Mouse (Mus musculus) heart, postnatal 4 days (tissue): ENCODE measurements around the gene Zfp68. TPM values are rescaled to one million over a fixed set of nuclear protein-coding genes. Genes with fewer than 3 reads are reported as not detected.
"Not testable (repeated sequence)": the region's sequence is repeated elsewhere in the genome, so short reads cannot be mapped to it uniquely, and the experiment has no call there.

ENCODE experiments used
- DNase-seq: peaks from one replicate; pipeline ENCODE4 v3.0.0; 2021
- microRNA-seq, 2 experiments: library from miRNA; unstranded; fragments of <30 nt; microRNA quantifications; one replicate each; pipeline ENCODE4 v1.2.0; 2021 to 2022
- total RNA-seq, 2 experiments: library from RNA; stranded (reverse); gene quantifications; 2 replicates each; pipeline ENCODE4 v1.2.3; 2021

Zfp68 gene
- 10 to 100 TPM; 29.8 to 31.3 TPM for total RNA-seq

DNA sequence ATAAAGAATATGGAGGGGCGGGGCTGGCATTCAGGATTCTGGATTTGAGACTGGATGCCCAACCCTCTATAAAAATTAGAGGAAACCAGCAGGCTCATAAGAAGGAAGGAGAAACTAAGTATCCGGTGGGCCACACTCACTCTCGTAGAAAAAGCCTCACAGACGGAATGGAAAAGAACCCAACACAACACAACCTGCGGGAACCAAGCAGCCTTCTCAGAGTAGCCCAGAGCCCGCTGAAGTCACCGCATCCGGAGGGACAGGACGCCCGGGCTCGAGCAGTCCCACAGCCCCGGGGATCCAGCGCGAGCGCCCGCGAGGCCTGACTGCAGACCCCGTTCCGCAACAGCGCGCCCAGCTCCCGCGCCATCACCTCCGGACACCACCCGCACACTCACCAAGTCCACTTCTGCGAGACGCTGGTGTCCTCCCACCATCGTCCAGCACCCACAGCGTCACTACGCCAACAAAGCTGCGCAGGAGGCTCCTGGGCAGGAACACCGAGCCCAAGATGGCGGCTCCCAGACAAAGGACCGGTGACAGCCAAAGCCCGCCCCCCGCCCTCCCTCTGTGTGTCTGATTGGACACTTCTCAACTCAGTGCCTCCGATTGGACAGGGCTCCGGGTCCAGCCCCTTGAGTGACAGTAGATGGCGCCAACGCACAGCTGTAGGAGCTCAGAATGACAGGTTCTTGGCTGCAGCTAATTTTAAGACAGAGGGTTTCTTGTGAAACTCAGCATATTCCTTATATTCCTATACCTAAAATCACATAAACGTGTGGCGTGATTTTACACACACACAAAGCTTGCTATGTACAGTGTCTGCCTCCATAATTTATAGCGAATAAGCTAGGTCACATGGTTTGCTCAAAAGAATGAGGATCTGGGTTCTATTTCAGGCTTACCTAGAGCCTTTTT is at the start of gene Zfp68:
Gene Zfp68, minus strand, starts transcription at position 551 of the 918 bp plus-strand sequence.
- DNase-seq: peak; percentile 95

DNA sequence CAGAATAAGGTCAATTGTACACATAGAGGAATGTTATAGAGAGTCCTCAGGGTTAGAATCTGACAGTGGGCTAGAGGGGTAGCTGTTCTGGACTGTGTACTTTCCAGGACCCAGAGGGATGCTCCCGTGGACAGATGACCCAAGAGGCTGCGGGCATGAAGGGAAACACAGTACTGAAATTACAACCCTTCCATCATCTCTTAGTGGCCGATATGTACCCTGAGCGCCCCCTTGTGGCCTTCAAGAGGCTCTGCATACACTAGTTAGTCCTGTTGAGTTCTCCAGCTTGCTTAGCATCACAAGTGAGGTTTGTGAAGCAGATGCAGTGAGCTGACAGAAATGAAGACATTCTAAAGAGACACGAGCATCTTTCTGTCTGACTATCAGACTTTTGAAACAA is 39.4 kb upstream of the Zfp68 start:
- DNase-seq: peak; percentile 43

DNA sequence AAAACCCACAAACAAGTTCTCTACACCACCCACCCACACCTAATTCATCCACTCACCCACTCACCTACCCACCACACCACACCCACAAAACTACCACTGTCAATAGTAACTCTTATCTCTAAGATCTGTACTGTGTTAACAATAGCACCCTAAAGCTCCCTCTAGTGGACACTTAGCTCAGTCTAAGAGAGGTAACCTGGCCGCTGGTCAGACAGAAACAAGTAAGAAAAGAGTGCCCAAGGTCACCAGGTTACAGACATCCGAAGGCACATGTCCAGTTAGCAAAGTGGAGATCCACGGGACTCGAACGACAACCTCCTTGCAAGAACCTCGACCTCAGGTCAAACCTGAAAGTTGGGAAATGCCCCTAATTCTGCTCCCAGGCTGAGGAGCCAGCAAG is 38.3 kb upstream of the Zfp68 start:
- DNase-seq: peak; percentile 14

DNA sequence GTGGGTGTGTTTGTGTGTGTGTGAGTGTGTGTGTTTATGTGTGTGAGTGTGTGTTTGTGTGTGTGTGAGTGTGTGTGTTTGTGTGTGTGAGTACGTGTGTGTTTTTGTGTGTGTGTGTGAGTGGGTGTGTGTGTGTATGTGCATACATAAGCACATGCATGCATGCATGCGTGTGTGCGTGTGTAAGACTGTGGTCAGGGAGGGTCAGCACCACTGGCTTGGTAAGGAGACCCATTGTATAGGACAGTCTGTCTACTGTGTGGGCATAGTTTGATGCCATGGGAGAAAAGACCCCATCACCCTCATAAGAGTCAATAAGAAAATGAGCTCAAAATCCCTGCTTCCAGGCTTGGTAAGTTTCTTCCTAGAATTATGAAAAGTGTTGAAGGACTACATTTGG is 37.8 kb upstream of the Zfp68 start:
- no peak for DNase-seq

DNA sequence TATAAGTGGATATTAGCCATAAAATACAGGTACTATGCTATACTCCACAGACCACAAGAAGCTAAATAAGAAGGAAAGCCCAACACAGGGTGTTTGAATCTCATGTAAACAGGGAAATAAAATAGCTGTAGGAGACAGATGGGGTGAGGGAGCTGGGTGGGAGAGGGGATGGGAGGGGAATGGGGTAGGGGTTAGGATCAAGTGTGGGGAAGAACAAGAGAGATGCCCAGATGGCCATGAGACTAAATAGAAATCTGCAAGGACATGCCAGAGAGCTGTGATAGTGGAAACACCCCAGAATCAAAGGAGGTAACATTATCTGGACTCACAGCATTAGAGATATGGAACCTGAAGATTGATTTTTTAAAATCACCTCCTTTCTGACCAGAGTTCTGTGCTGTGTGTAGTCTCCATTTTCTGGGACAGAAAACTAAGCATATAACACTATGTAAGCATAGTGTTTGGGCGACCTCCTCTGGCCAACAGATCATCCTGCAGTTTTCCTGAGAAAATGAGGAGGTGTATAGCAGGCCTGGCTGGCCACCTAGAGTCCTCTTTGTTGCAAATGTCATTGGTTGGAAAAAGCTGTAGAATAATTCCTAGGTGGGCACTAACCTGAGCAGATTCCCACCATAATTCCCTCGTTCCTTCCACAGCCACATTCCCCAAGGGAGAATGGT is 37.1 kb upstream of the Zfp68 start:
- DNase-seq: peak; percentile 59

DNA sequence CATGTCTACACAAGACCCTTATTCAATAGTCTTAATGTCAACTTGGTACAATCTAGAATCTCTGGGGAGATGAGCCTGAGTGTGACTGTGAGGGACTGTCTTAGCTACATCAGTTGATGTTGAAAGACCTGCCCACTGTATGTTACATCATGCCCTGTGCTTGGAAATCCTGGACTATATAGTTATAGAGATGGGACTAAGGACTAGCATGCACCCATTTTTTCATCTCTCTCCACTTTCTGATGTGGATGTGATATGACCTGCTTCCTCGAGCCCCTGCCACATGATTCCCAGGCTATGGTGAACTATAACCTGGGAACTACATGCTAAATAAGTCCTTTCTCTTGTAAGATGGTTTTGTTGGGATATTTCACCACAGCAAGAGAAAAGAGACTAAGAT is 33.4 kb upstream of the Zfp68 start:
- DNase-seq: no peak

DNA sequence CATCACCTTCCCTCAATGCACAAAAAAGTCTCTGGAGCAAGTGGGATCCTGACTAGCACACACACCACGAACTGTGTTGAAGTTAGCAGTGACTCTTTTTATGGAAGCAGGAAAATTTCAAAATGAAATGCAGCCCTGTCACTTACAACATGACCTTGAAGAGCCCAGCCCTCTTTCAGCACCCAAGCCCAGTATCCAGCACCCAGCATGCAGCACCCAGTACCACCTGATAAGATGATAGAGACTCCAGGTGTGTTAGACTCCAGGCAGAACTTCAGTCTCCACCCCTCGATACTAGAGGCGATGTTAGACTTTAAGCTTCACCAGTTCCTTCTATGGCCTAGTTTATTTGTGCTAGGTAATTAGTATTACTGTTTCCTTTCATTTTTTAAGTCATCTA is 22.2 kb upstream of the Zfp68 start:
- no peak for DNase-seq

DNA sequence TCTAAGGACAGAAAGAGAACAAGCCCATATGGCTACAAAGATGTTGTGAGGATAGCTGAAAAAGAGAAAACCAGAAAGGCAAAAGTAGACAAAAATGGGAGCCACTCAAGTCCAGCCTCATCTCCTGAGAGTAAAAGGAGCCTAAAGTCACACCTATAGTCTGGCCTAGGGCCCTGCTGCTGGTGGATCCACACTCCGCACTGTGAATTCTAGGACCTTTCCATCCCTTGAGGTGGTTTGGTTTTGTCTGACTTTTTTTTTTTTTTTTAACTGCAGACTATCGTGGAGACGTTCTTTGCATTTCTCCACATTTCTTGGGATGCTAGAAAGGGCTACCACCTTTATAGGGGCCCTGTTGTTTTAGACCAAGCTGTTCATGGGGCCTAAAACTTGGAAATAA is 21.5 kb upstream of the Zfp68 start:
- DNase-seq: no peak

DNA sequence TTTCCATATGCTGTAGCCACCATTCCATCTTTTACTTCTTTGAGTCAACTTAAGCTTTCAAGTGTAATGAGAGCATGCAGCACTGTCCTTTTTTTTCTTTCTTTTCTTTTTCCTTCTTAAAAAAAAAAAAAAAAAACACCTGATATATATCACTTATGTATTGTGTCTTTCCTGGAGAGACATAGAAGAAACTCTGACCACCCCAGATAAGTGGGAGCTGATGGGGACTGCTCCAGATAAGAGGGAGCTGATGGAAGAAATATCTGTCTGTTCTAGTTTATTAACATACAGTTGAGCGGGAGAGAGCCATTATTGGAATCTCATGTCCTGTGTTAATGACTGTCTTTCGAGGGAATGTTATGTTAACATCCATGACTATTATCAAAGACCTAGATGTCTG is 16.9 kb upstream of the Zfp68 start:
- no peak for DNase-seq

DNA sequence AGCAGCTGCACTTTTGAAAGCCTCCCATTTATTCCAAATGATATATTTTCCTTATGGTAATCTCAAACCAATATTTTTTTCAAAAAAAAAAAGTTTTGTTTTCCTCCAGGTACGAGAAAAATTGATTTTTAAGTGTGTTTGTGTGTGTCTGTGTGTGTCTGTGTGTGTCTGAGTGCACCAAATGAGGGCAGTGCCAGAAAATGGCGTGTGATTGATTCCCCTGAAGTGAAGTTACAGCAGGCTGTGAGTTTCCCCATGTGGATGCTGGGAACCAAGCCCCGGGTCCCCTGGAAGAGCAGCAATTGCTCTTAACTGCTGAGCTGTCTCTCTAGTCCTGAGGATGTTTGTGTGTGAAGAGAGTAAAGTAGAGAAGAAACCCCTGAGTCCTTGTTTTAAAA is 3.9 kb upstream of the Zfp68 start:
- DNase-seq: no peak

DNA sequence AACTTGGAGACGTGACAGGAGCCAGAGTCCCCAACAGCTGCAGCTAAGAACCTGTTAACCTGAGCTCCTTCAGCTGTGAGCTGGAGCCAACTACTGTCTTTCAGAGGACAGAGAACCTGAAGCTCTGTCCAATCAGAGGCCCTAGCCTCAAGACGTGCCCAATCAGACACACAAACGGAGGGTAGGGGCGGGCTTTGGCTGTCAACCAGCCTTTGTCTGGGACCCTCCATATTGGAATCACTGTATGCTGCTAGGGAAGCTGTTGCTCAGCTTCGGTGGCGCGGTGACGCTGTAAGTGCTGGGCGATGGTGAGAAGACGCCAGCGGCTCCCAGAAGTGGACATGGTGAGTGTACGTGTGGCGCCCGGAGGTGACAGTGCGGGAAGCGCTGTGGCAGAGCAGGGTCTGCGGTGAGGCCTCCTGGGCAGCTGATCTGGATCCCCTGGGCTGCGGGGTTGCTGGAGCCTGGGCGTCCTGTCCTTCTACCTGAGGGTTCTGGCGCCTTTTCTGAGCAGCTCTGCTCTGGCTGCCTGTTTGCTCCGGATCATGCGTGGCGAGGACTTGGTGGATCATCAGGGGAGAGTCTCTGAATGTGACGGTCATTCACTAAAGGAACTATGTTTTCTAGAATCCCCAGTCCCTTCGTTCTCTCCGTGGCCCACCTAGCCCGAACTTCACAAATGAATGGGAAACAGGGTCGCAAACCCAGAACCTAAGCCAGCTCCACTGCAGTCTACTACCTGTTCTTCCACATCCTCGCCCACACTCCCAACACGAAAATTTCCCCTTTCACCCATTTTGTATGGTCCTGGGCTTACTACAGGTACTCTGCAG is 3.3 kb upstream of the Zfp68 start, which contains the start of gene A430033K04Rik:
Gene A430033K04Rik, plus strand, starts transcription at position 215 of the 833 bp plus-strand sequence.
- DNase-seq: peak; percentile 96

DNA sequence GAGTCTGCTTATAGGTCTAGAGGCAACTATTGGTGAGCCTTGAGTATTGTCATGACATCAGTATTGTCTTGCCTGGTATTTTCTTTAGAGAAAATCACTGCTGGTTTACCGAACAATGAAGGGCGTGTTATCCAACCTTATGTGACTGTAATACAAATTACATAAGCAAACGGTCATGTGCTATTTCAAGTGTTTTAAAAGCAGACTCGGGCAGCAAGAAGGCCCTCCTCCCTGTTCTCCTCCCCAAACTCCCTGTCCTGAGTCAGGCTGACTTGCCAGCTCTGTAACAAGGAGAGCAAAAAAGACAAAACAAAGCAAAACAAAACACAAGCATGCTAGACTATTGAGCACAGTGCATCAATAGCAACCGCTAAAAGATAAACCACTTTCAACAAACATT is 1.3 kb upstream of the Zfp68 start:
- DNase-seq: no peak

DNA sequence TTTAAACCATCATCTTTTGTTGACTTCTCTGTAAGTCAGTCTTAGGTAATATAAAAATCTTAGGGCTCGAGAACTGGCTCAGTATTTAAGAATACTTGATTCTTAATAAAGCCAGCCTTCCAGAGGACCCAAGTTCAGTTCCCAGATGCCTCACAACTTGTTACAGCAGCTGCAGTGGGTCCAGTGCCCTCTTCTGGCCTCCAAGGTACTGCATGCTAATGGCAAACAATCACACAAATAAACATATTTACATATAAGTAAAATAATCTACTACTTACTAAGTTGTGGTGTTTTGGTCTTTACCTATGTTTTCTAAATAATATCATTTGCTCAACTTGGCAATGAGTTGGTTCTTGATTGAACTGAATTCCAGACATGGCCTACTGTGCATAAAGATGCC is 1.2 kb downstream of the Zfp68 start:
- no peak for DNase-seq

DNA sequence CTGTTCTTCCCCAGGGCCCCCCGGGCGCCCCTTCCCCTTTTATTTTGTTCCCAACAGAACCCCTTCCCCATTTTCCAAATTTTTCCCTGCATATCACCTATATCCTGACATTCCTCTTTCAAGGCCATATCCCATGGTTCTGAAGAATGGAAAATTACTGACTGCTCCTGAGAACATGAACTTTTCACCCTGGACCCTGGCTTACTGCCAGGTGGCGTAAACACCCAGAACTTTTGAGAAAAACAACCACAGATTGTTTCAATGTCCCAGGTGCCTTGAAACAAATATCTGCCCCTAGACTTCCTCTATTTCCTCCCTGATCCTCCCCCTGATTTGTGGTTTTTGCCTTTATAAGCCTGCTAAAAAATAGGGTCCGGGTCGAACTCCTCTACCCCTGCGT is 32.2 kb downstream of the Zfp68 start:
- DNase-seq: no peak

DNA sequence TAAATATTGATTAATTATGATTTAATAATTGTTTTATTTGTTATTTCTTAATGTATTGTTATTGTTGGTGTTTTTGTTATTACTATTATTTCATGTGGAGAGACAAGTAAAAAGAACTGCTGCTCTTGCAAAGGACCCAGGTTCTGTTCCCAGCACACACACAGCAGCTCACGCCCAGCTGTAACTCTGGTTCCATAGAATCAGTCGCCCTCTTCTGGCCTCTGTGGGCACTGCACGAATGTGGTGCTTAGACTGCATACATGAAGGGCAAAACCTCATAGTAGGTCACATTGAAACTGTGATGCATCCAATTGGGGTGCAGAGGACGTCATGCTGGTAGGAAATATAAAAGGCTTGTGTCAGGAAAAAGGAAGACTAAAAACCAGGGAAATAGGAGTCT is 47.9 kb downstream of the Zfp68 start:
- peak; percentile 39 for DNase-seq

DNA sequence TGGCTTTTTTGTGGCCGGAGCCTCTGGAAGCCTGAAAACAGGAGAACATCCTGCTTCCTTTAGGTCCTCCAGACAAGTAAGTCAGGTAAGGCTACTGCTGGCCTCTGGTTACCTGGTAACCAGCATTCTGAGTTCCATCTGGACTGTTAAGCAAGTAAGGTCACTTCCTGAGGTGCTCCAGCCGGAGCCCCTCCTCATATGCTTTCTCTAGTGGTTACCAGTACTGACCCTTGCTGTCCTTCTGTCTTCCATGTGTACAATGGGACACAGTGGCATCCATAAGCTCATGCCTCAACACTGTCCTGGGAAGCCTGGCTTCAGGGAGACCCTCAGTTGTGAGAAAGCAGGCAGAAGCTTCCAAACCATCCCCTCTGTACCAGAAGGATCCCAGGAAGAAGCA is 54.9 kb downstream of the Zfp68 start, which contains the start of gene 1700123K08Rik:
Gene 1700123K08Rik, minus strand, starts transcription at position 101 of the 400 bp plus-strand sequence.
- not testable (repeated sequence) for DNase-seq

Small RNAs within 50 kb of the gene (microRNA-seq; reads per million reads assigned to microRNA genes)
- gene Gm24082: 0 reads per million in 2 experiments

Other genes with a start within 250 kb of the Zfp68 start
- 10 to 100 TPM; 10.1 to 12.8 TPM for gene Zfp157, start 178.3 kb downstream of the Zfp68 start, total RNA-seq
- not detected for gene 1700123K08Rik, start 55.0 kb downstream of the Zfp68 start, total RNA-seq
- 1 to 10 TPM; 6.6 to 6.8 TPM for gene A430033K04Rik, start 3.1 kb upstream of the Zfp68 start, total RNA-seq
- gene Fam20c, start 134.8 kb upstream of the Zfp68 start, total RNA-seq: 10 to 100 TPM; 16.3 to 17.0 TPM
- not detected for gene Gm5294, start 200.3 kb upstream of the Zfp68 start, total RNA-seq